15 mouse cellular contexts compared by ENCODE assay signal in genomic region chr9:100095559-100095959, GRCm38 (mm10).
DNase-seq lines count a peak whose midpoint lies in the region; ATAC-seq and TF ChIP-seq lines count a peak whose summit lies in the region.
"Had no signal": no experiment of that assay in that cellular context is flagged by ENCODE, and none has a peak within 500 bp of the region (broad histone marks: within the 10 kb centered on the region; RNA-seq: fewer than 3 reads in every experiment).

No protein-coding gene starts in this region.

- 28% methylated on average over 7 of the region's 7 CpGs for WGBS in hindbrain, embryonic 10.5 days
- 28% methylated on average over 7 of the region's 7 CpGs for WGBS in hindbrain, embryonic 13.5 days
- WGBS in embryonic facial prominence, embryonic 14.5 days: 18% methylated on average over 7 of the region's 7 CpGs
- 11% methylated on average over 7 of the region's 7 CpGs for WGBS in limb, embryonic 14.5 days
- WGBS in kidney, adult 2 months: 31% methylated on average over 7 of the region's 7 CpGs

- no peaks in the 10 kb centered on the region for H3K9me3 ChIP-seq in hindbrain, embryonic 10.5 days
- no peaks in the 10 kb centered on the region for H3K9me3 ChIP-seq in hindbrain, embryonic 13.5 days
- H3K9me3 ChIP-seq in embryonic facial prominence, embryonic 14.5 days (ENCODE audit: control insufficient read depth, low read length): no peaks in the 10 kb centered on the region
- H3K9me3 ChIP-seq in limb, embryonic 14.5 days (ENCODE audit: control insufficient read depth, low read length): no peaks in the 10 kb centered on the region
- H3K9me3 ChIP-seq: liver, embryonic 15.5 days; neural tube, embryonic 15.5 days had no signal

- no peaks in the 10 kb centered on the region for H3K36me3 ChIP-seq in hindbrain, embryonic 10.5 days
- H3K36me3 ChIP-seq in hindbrain, embryonic 13.5 days: no peaks in the 10 kb centered on the region
- no peaks in the 10 kb centered on the region for H3K36me3 ChIP-seq in embryonic facial prominence, embryonic 14.5 days (ENCODE audit: control insufficient read depth, insufficient read depth, low read length)
- no peaks in the 10 kb centered on the region for H3K36me3 ChIP-seq in limb, embryonic 14.5 days (ENCODE audit: control insufficient read depth, insufficient read depth, low read length)
- no peaks in the 10 kb centered on the region for H3K36me3 ChIP-seq in kidney, adult 2 months (ENCODE audit: control insufficient read depth, insufficient read depth, low read length)
- H3K36me3 ChIP-seq: G1E; liver, embryonic 15.5 days; neural tube, embryonic 15.5 days had no signal

- TF ChIP-seq POLR2A in limb, embryonic 14.5 days (IDR thresholded peaks at IDR 0.05; ENCODE audit: borderline replicate concordance, extremely low read depth, insufficient read depth, insufficient read length): no peak
- no peak for TF ChIP-seq POLR2A in kidney, adult 2 months (IDR thresholded peaks at IDR 0.05; ENCODE audit: low read depth, low read length)

- peaks cover 12% of the 10 kb centered on the region; the same call in 1 of the 2 replicates for H3K27me3 ChIP-seq in hindbrain, embryonic 10.5 days (ENCODE audit: insufficient read depth, poor library complexity, severe bottlenecking)
- H3K27me3 ChIP-seq in hindbrain, embryonic 13.5 days: peaks cover 7% of the 10 kb centered on the region; the same call in 1 of the 2 replicates
- H3K27me3 ChIP-seq in embryonic facial prominence, embryonic 14.5 days (replicated peaks; ENCODE audit: control insufficient read depth, insufficient read depth, low read length): no peaks in the 10 kb centered on the region
- H3K27me3 ChIP-seq in limb, embryonic 14.5 days (ENCODE audit: control insufficient read depth, insufficient read depth, low read length): no peaks in the 10 kb centered on the region
- H3K27me3 ChIP-seq in kidney, adult 2 months (replicated peaks; ENCODE audit: control insufficient read depth, insufficient read depth, low read length): no peaks in the 10 kb centered on the region
- H3K27me3 ChIP-seq: liver, embryonic 15.5 days; megakaryocyte, embryonic 14.5 days had no signal

- ATAC-seq in hindbrain, embryonic 13.5 days (ENCODE audit: low FRiP score): no peak
- ATAC-seq in embryonic facial prominence, embryonic 14.5 days (ENCODE audit: low read depth): peak; percentile 92
- ATAC-seq in limb, embryonic 14.5 days (ENCODE audit: low FRiP score, low read depth): peak; percentile 65; the same call in 1 of the 2 replicates
- no peak for ATAC-seq in erythroblast, adult 5-6 weeks (replicated peaks; ENCODE audit: low FRiP score, poor library complexity, severe bottlenecking)
- ATAC-seq: intestine, embryonic 16.5 days had no signal

- H3K4me1 ChIP-seq in hindbrain, embryonic 10.5 days (replicated peaks): peaks cover 11% of the 10 kb centered on the region
- H3K4me1 ChIP-seq in hindbrain, embryonic 13.5 days (replicated peaks): 0 out of 2 replicates have a peak, but pooled peaks cover 5% of the 10 kb centered on the region
- no peaks in the 10 kb centered on the region for H3K4me1 ChIP-seq in embryonic facial prominence, embryonic 14.5 days (ENCODE audit: control insufficient read depth, insufficient read depth, low read length)
- 0 out of 2 replicates have a peak, but pooled peaks cover 3% of the 10 kb centered on the region for H3K4me1 ChIP-seq in limb, embryonic 14.5 days (ENCODE audit: control insufficient read depth, insufficient read depth, low read length)
- no peaks in the 10 kb centered on the region for H3K4me1 ChIP-seq in kidney, adult 2 months (ENCODE audit: control insufficient read depth, insufficient read depth, low read length)
- H3K4me1 ChIP-seq: liver, embryonic 15.5 days; megakaryocyte, embryonic 14.5 days; neural tube, embryonic 15.5 days had no signal

- H3K4me3 ChIP-seq in hindbrain, embryonic 10.5 days: no peak overlapping the region
- no peak overlapping the region for H3K4me3 ChIP-seq in hindbrain, embryonic 13.5 days
- no peak overlapping the region for H3K4me3 ChIP-seq in embryonic facial prominence, embryonic 14.5 days (ENCODE audit: low read depth, low read length)
- H3K4me3 ChIP-seq in limb, embryonic 14.5 days (replicated peaks; ENCODE audit: low read length): no peak overlapping the region
- no peak overlapping the region for H3K4me3 ChIP-seq in kidney, adult 2 months (ENCODE audit: insufficient read depth, low read depth, low read length)
- H3K4me3 ChIP-seq: liver, embryonic 15.5 days; megakaryocyte, embryonic 14.5 days; neural tube, embryonic 15.5 days had no signal

- no peak overlapping the region for H3K9ac ChIP-seq in hindbrain, embryonic 13.5 days
- no peak overlapping the region for H3K9ac ChIP-seq in embryonic facial prominence, embryonic 14.5 days (ENCODE audit: low read depth, low read length)
- no peak overlapping the region for H3K9ac ChIP-seq in limb, embryonic 14.5 days (ENCODE audit: low read depth, low read length, severe bottlenecking)
- H3K9ac ChIP-seq: liver, embryonic 15.5 days; neural tube, embryonic 15.5 days had no signal

- TF ChIP-seq CTCF in kidney, adult 2 months (conservative IDR thresholded peaks at IDR 0.05; ENCODE audit: insufficient read depth, insufficient read length, low read depth, low read length): no peak

- H3K4me2 ChIP-seq in hindbrain, embryonic 13.5 days: no peak overlapping the region
- no peak overlapping the region for H3K4me2 ChIP-seq in embryonic facial prominence, embryonic 14.5 days (ENCODE audit: low read depth, low read length)
- H3K4me2 ChIP-seq in limb, embryonic 14.5 days (replicated peaks; ENCODE audit: low read depth, low read length, severe bottlenecking): no peak overlapping the region
- H3K4me2 ChIP-seq: liver, embryonic 15.5 days; neural tube, embryonic 15.5 days had no signal

- H3K27ac ChIP-seq in hindbrain, embryonic 10.5 days: peak overlapping the region; percentile 59; the same call in 1 of the 2 replicates
- no peak overlapping the region for H3K27ac ChIP-seq in hindbrain, embryonic 13.5 days
- no peak overlapping the region for H3K27ac ChIP-seq in embryonic facial prominence, embryonic 14.5 days (replicated peaks; ENCODE audit: low read depth, low read length)
- H3K27ac ChIP-seq in limb, embryonic 14.5 days (replicated peaks; ENCODE audit: low read depth, low read length): no peak overlapping the region
- no peak overlapping the region for H3K27ac ChIP-seq in kidney, adult 2 months (ENCODE audit: insufficient read depth, low read depth, low read length)
- H3K27ac ChIP-seq: liver, embryonic 15.5 days; neural tube, embryonic 15.5 days had no signal

- peak; percentile 10 for DNase-seq in hindbrain, embryonic 10.5 days (ENCODE audit: low spot score)
- DNase-seq in embryonic facial prominence, embryonic 14.5 days (ENCODE audit: low spot score): peak; percentile 84
- DNase-seq in limb, embryonic 14.5 days (ENCODE audit: low spot score): peak; percentile 17
- DNase-seq in retina, postnatal 7 days (ENCODE audit: low read depth, low spot score): peak; percentile 30
- no peak for DNase-seq in urinary bladder, adult 18-20 months (ENCODE audit: low spot score in 2 of 2)
- no peak for DNase-seq in kidney, adult 2 months
- DNase-seq: cerebellum, adult 9-10 months; gastrocnemius, postnatal 25 days had no signal

Comparison
In these comparisons a context has a peak if more than half of its experiments do, and no peak if none do; other contexts are left out.
1. DNase-seq: peak in hindbrain, embryonic 10.5 days (single experiment), embryonic facial prominence, embryonic 14.5 days (single experiment), limb, embryonic 14.5 days (single experiment) and retina, postnatal 7 days (single experiment); none in urinary bladder, adult 18-20 months (0 of 2) and kidney, adult 2 months (single experiment).
2. ATAC-seq: peak in embryonic facial prominence, embryonic 14.5 days (single experiment) and limb, embryonic 14.5 days (single experiment); none in hindbrain, embryonic 13.5 days (single experiment) and erythroblast, adult 5-6 weeks (single experiment).